Mouse (Mus musculus) left cerebral cortex, postnatal 10 days (tissue): Measurements from ENCODE around the gene Spag4. TPM values are rescaled to one million over a fixed set of nuclear protein-coding genes. Genes with fewer than 3 reads are reported as not detected.
"Not testable (repeated sequence)": the region's sequence is repeated elsewhere in the genome, so short reads cannot be mapped to it uniquely, and the experiment has no call there.

Experiments used
- DNase-seq, 2 experiments: peaks; one replicate each; pipeline ENCODE4 v3.0.0; 2021 to 2022; ENCODE audit warnings: low spot score in 2 of 2, mixed read lengths in 1 of 2; ENCODE audit errors: extremely low spot score in 1 of 2
- intact Hi-C: fragments of 180-260 bp; cut with DNase I; formaldehyde crosslinking; loops from one replicate; pipeline ENCODE4 v1.15.1; 2025
- total RNA-seq, 2 experiments: library from RNA; stranded (reverse); gene quantifications; 2 replicates each; pipeline ENCODE4 v1.2.3; 2021

The Spag4 gene
- total RNA-seq, 2 experiments from 2014 or later = 6.9 TPM

- intact Hi-C loops = no loop called here
- DNase-seq = no peak
These were observed 22.6 kb downstream of the Spag4 start for GRCm38 (mm10) chr2:156087391-156088110.

GRCm38 (mm10) chr2:156089799-156090198 is 24.8 kb downstream of the Spag4 start:
- intact Hi-C loops = no loop called here
- no peak for DNase-seq

- no peak for DNase-seq
- intact Hi-C loops = no loop called here
These were observed 27.0 kb downstream of the Spag4 start for GRCm38 (mm10) chr2:156091926-156092325.

GRCm38 (mm10) chr2:156110627-156111357 is 45.8 kb downstream of the Spag4 start:
- intact Hi-C loops = no loop called here
- DNase-seq = no peak

GRCm38 (mm10) chr2:156111358-156112079 is 46.5 kb downstream of the Spag4 start, which contains the start of the genes Cpne1 and Rbm12:
TSS of gene Cpne1 (minus strand) at chr2:156111965.
TSS of gene Rbm12 (minus strand) at chr2:156111978.
- peak; percentile 86 to 96 for DNase-seq
- intact Hi-C loops = no loop called here

- DNase-seq, intact Hi-C loops: not testable (repeated sequence)
These were observed 47.1 kb downstream of the Spag4 start for GRCm38 (mm10) chr2:156112080-156112423.

- intact Hi-C loops = no loop called here
- DNase-seq = no peak
These were observed 54.6 kb downstream of the Spag4 start for GRCm38 (mm10) chr2:156119566-156119965.

Other genes starting within 250 kb of the Spag4 start
- 10 to 100 TPM; 36.8 to 39.4 TPM for gene BC029722, start 245.7 kb upstream of the Spag4 start, total RNA-seq
- gene Eif6, start 238.2 kb upstream of the Spag4 start, total RNA-seq = 10 to 100 TPM; 76.0 to 87.8 TPM
- gene Fam83c, start 230.3 kb upstream of the Spag4 start, total RNA-seq = not detected
- 10 to 100 TPM; 51.8 to 52.9 TPM for gene Uqcc1, start 134.9 kb upstream of the Spag4 start, total RNA-seq
- gene Gm15557, start 124.4 kb upstream of the Spag4 start, total RNA-seq = not detected
- 1 to 10 TPM in 1 of 2 experiments, under 1 TPM in 1; 0.77 to 1.0 TPM for gene Gdf5, start 119.8 kb upstream of the Spag4 start, total RNA-seq
- gene Cep250, start 108.7 kb upstream of the Spag4 start, total RNA-seq = 10 to 100 TPM; 16.2 to 17.5 TPM
- 1 to 10 TPM in 1 of 2 experiments, under 1 TPM in 1; 0.34 to 1.0 TPM for gene 6430550D23Rik, start 57.2 kb upstream of the Spag4 start, total RNA-seq
- gene Ergic3, start 57.1 kb upstream of the Spag4 start, total RNA-seq = 100 to 1,000 TPM; 217 to 229 TPM
- gene Fer1l4, start 12.2 kb upstream of the Spag4 start, total RNA-seq = under 1 TPM in 1 of 2 experiments, not detected in 1; 0.14 TPM
- gene Cpne1, start 46.8 kb downstream of the Spag4 start, total RNA-seq = 10 to 100 TPM; 21.0 to 24.1 TPM
- gene Rbm12, start 46.8 kb downstream of the Spag4 start, total RNA-seq = 10 to 100 TPM; 32.3 to 33.6 TPM
- gene Gm28036, start 61.9 kb downstream of the Spag4 start, total RNA-seq = 10 to 100 TPM; 23.4 to 28.0 TPM
- gene Romo1, start 78.9 kb downstream of the Spag4 start, total RNA-seq = 100 to 1,000 TPM; 216 to 223 TPM
- 10 to 100 TPM; 30.7 to 31.5 TPM for gene Nfs1, start 79.0 kb downstream of the Spag4 start, total RNA-seq
- 100 to 1,000 TPM; 273 to 301 TPM for gene Rbm39, start 115.1 kb downstream of the Spag4 start, total RNA-seq
- 10 to 100 TPM; 66.0 to 66.6 TPM for gene Phf20, start 131.3 kb downstream of the Spag4 start, total RNA-seq
- 1 to 10 TPM; 4.7 to 6.7 TPM for gene Cnbd2, start 247.1 kb downstream of the Spag4 start, total RNA-seq
- 100 to 1,000 TPM; 105 to 117 TPM for gene Scand1, start 247.5 kb downstream of the Spag4 start, total RNA-seq